Mouse (Mus musculus): ENCODE measurements around the gene Syce1l. TPM values are rescaled to one million over a fixed set of nuclear protein-coding genes. Genes with fewer than 3 reads are reported as not detected.

Gene Syce1l
- total RNA-seq (2021): not detected

DNA sequence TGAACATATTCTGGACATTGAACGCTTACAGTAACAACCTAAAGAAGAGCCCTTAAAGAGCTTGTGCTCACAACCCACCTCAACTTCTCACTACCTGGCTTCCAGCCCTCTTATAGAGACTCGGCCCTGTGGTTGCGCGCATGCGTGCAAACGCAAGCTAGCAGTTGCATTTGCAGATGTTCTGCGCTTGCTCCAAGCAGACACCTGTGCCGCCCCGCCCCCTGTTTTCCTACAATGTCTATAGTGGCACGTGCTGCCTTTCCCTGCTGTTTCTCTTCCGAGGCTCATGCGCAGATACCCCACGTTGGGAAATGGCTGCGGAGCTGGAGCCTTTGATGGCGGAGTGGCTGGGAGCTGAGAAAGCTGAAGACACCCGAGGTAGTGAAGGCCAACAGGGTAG, at the start of gene Syce1l:
Gene Syce1l (plus strand): TSS at position 288 of the 400 bp plus-strand sequence.
- no peak for DNase-seq

GRCm38 (mm10) chr8:113598401-113598800, 44.6 kb upstream of the Syce1l start:
- no peak for DNase-seq

- DNase-seq: peak; percentile 37
These were observed 10.4 kb upstream of the Syce1l start for GRCm38 (mm10) chr8:113632634-113633033.

GRCm38 (mm10) chr8:113634161-113634560, 8.9 kb upstream of the Syce1l start:
- no peak for DNase-seq

GRCm38 (mm10) chr8:113634670-113635591, 8.1 kb upstream of the Syce1l start, which contains the start of gene Mon1b:
Gene Mon1b (plus strand): TSS chr8:113635587.
- DNase-seq: peak; percentile 97

- DNase-seq: no peak
These were observed 7.3 kb upstream of the Syce1l start for GRCm38 (mm10) chr8:113635592-113636279.

DNA sequence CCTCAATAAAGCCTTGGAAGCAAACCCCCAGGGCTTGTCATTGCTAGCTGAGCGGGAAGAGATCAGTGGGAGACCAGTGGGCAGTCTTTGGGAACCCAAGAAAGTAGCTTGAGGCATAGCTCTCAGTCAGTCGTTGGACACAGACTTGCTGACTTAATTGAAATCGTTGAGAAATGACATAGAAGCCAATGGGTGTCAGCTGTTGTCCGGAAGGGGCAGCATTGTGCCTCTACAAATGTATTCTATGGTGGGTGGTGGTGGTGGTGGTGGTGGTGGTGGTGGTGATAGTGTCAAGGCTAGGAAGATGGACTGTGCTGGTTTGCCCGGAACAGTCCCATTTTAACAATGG, 6.8 kb upstream of the Syce1l start:
- DNase-seq: no peak

- no peak for DNase-seq
These were observed 2.7 kb upstream of the Syce1l start for GRCm38 (mm10) chr8:113640357-113640756.

DNA sequence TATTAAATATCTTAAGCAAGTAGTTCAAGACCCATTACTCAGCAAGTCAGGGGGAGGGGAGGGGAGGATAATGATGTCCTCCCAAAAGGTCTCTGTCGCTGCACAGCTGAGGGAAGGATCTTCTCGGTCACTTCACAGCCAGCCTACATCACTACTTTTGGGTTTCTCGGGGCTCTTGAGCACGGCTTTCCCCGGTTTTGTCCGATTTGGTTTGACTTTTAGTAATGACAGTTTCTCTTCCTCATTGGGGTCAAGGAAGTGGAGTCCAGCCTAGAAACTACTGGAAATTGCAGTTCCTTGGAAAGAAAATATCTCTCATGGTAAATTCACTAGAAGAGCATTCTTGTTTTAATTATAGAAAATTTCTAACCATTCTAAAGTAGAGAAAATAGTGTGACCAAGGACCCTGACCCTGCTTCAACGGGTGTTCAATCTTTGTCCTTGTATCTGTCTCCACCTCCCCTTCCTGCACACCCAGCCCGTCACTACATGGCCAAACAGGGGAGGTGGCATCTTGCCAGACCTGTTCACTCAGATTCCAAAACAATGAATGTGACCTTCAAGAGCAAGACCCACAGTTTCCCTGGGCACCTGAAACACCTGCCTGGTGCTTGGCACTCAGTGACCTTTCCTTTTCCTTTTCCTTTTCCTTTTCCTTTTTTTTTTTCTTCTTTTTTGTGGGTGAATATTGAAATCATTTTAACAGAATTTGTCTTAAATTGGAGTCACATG, 632 bp downstream of the Syce1l start:
- DNase-seq: peak; percentile 29

GRCm38 (mm10) chr8:113645220-113645619, 2.2 kb downstream of the Syce1l start:
- DNase-seq: no peak

- DNase-seq: no peak
These were observed 9.4 kb downstream of the Syce1l start for GRCm38 (mm10) chr8:113652450-113652849.

DNA sequence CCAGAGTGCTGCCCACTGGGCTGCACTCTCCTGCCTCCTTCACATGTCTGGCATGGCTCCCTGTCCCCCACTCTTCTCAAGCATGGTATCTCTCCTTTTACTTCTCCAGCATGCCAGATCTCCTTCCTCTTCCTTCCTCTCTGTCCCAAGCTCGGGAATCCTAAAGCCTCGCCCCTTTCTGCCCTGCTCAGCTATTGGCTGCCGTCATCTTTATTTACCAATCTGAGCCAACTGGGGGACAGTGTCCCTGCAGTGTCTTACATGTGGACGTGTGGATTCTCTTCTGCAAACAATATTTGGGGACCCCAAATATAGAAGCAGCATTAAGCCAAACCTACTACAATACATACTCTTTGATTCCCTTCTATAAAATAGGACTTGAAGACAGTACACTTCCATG, 10.1 kb downstream of the Syce1l start:
- DNase-seq: no peak

- DNase-seq: no peak
These were observed 13.1 kb downstream of the Syce1l start for GRCm38 (mm10) chr8:113656154-113656553.

DNA sequence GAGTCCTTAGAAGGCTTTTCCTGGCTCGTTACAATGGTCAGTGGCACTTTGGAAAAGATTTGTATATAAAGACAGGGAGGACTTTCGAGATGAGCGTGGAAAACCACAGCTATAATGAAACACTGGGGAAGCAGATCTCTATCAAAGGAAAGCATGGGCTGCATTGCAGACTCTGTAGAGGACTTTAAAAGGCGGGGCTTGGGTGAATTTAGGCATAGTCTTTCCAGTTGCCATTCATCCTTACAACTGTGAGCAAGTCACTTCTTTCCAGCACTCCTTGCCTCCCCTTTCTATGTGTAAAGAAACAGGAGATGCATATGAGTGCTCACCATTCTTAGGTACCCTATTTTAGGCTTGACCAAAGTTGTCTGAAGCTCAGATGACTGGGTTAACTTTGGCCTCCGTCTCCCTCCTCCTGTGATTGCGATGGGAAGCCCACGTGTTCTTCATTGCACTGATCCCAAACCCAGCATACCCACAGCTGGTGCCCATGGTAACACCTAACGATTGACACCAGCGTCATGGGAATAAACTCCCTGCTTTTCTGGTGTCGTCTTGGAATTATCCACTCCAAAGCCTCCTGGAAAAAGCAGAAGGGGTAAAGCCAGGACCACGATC, 13.8 kb downstream of the Syce1l start:
- no peak for DNase-seq

DNA sequence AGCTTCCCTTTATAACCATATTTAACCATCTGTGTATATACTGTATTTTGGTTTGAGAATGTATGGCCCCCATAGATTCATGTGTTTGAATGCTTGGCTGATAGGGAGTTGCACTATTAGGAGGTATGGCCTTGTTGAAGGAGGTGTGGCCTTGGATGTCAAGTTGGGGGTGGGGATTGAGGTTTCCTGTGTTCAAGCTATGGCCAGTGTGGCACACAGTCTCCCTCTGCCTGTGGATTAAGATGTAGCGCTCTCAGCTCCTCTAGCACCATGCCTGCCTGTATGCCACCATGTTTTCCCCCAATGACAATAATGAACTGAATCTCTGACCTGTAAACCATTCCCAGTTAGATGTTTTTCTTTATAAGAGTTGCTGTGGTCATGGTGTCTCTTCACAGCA, 17.1 kb downstream of the Syce1l start:
- DNase-seq: no peak

DNA sequence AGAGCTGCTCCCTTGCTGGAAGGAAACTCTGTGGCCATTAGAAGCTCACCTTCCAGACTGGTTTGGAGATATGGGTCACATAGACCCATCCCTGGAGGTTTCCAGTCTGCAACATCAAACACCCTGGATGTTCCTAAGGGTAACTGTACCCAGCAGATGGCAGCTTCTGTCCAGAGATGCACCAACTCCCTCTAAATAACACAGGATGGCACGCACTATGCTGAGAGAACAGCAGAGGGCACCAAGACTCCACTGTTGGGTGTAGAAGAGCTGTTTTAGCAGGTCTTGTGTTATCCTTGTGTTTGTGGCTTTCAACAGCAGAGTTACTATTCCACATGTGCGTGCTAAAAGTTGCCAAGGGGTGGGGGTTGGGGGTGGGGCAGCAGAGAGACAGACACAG, 21.5 kb downstream of the Syce1l start:
- peak; percentile 88 for DNase-seq

- no peak for DNase-seq
These were observed 22.0 kb downstream of the Syce1l start for GRCm38 (mm10) chr8:113665036-113665435.

DNA sequence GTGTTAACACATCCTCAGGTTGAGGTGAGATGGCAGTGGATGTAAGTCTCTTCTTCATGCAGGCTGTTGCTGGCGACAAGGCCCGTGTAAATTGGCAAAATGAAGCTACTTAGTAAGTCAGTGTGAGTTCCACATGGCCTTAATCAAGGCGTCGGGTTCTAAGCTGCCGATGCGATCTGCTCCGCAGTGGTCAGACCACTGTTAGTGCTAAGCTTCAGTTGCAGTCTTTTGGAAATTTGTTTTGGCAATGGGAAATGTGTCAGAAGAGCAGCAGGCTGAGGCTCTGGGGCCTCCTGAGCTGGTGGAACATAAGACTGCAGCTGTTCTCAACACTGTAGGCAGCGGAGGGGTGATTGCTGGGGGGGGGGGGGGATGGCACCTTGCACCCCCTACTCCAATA, 22.9 kb downstream of the Syce1l start:
- DNase-seq: no peak

DNA sequence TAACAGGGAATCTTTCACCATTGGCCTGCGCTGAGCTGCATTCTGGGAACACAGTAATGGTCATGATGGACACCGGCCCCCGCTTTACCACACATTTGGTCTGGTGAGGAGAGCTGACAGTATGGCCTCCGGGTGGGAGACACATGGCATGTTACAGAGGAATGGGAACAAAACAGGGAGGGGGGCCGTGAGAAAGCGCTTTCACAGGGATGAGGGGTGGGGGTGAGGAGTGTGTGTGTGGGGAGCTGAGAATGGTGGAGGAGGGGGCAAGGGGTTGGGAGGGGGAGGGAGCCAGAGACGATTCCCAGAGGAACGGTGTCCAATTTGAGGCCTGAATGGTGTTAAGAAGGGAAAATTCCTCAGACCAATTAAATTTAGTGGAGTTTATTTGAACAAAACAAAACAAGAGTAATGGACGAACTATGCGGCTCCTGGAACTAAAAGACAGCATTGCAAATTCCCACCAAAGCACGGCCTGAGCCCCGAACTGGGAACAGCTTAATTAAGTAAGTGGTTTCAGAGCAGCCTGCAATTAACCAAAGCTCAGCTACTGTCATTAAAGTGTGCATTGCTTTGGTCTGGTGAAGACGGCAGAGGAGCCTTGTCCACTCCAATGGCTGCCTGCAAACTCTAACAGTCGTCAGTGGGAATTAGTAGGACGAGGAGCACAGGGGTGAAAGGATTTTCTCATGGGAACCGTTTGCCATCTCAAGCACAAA, 23.9 kb downstream of the Syce1l start:
- DNase-seq: no peak

DNA sequence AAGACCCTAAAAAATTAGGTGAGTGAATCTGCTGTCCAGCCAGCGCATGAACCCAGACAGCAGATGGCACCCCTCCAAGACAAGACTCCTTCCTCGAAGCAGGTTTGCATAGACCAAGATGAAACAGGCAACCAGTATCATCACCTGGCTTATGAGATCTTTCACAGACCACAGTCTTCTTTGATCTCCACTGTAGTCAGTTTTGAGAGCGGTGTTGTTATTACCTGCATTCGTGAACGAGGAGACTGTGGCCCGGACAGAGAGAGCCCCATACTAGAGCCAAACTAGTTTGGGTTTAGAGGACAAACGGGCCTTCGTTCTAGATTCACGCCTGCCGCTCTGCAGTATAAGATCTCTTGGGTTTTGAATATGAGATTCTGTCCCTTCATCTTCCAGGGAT, 26.9 kb downstream of the Syce1l start:
- no peak for DNase-seq

GRCm38 (mm10) chr8:113672599-113673255, 29.7 kb downstream of the Syce1l start:
- no peak for DNase-seq
